Mouse (Mus musculus): ENCODE data around the gene Gpm6a. TPM values are rescaled to one million over a fixed set of nuclear protein-coding genes. Genes with fewer than 3 reads are reported as not detected.

Gene Gpm6a
- polyA plus RNA-seq, 1 experiment from 2014 or later, result 3.9 TPM

DNA sequence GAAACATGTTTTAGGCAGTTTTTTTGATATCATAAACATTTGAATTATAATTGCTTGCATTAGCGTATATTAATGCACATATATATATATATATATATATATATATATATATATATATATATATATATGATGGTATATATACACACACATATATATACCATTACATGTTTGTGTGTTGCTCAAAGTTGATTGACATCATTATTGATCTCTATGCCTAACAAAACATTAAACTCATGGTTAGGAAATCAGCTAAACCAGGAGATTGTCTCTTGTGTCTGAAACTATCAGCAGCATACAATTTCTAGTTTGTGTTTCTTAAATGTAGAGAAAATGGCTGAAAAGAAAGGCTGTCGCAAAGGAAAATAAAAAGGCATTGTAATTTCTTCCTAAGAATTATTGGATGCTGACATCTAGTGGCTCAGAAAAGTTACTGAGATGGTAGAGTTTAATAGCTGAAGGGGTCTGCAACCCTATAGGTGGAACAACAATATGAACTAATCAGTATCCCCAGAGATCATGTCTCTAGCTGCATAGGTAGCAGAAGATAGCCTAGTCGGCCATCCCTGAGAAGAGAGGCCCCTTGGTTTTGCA lies 149.3 kb downstream of the Gpm6a start:
- Histone ChIP-seq H3K27me3 (no peaks in the 10 kb centered on the region), H3K36me3 (no peaks in the 10 kb centered on the region), H3K9me3 (no peaks in the 10 kb centered on the region), H3K27ac (no peak overlapping the region), H3K9ac (no peak overlapping the region), H3K4me1 (no peaks in the 10 kb centered on the region), H3K4me3 (no peak overlapping the region), H3K4me2 (no peak overlapping the region)
- no peak for ATAC-seq (ENCODE audit: insufficient number of reproducible peaks, low FRiP score, low TSS enrichment, low read depth)
- 42% methylated on average over 3 of the region's 3 CpGs for WGBS

Other genes with a start within 250 kb of the Gpm6a start
- 0.35 and 1.0 TPM in 2 replicates for gene Wdr17, start 67.7 kb upstream of the Gpm6a start, polyA plus RNA-seq (2015; fragmentation: Nextera tagmentation; extraction: Ambion mirVana)